Mouse (Mus musculus) heart, embryonic 11.5 days (tissue): Measurements from ENCODE around the gene Dock11. TPM values are rescaled to one million over a fixed set of nuclear protein-coding genes. Genes with fewer than 3 reads are reported as not detected.
A peak's percentile ranks its signal among the peaks of the same experiment; 100 is the strongest.

Experiments
- ATAC-seq: fragments of 200-750 bp; cut with Nextera tagmentation; replicated peaks from 2 replicates; pipeline ENCODE4 v1.8.0; 2017; ENCODE audit warnings: moderate library complexity; ENCODE audit not compliant: insufficient number of reproducible peaks, low FRiP score, low TSS enrichment
- H3K27ac ChIP-seq: fragments of 300-500 bp; sonication (generic); 2 replicates; pipeline ENCODE4 v1.5.1; 2014; ENCODE audit warnings: mild to moderate bottlenecking, low read depth, low read length
- H3K27me3 ChIP-seq: fragments of 300-500 bp; sonication (generic); 2 replicates; pipeline ENCODE4 v1.6.1; 2014; ENCODE audit warnings: mild to moderate bottlenecking, low read length, mixed read lengths; ENCODE audit not compliant: control insufficient read depth, insufficient read depth
- H3K36me3 ChIP-seq: fragments of 300-500 bp; sonication (generic); 2 replicates; pipeline ENCODE4 v1.6.1; 2014; ENCODE audit warnings: mild to moderate bottlenecking, low read length, moderate library complexity, mixed read lengths; ENCODE audit not compliant: control insufficient read depth, insufficient read depth
- H3K4me1 ChIP-seq: fragments of 300-500 bp; sonication (generic); 2 replicates; pipeline ENCODE4 v1.6.1; 2014; ENCODE audit warnings: low read length; ENCODE audit not compliant: control insufficient read depth, insufficient read depth
- H3K4me2 ChIP-seq: fragments of 300-500 bp; sonication (generic); 2 replicates; pipeline ENCODE4 v1.6.1; 2014; ENCODE audit warnings: mild to moderate bottlenecking, moderate library complexity
- H3K4me3 ChIP-seq: fragments of 300-500 bp; sonication (generic); 2 replicates; pipeline ENCODE4 v1.5.1; 2014; ENCODE audit warnings: low read depth, low read length
- H3K9ac ChIP-seq: fragments of 300-500 bp; sonication (generic); 2 replicates; pipeline ENCODE4 v1.6.1; 2014; ENCODE audit warnings: mild to moderate bottlenecking, low read depth, low read length, moderate library complexity
- H3K9me3 ChIP-seq: fragments of 300-500 bp; sonication (generic); replicated peaks from 2 replicates; pipeline ENCODE4 v1.6.1; 2016; ENCODE audit warnings: low read length; ENCODE audit not compliant: control insufficient read depth
- WGBS: fragments of 180-500 bp; shearing (Covaris S2); extraction: QIAGEN DNeasy Blood & Tissue Kit; methylation state at CpG from one replicate; pipeline ENCODE4 v1.1.7; 2014; ENCODE audit not compliant: insufficient replicate concordance; 5-methylcytosine and 5-hydroxymethylcytosine counted together
- polyA plus RNA-seq: library from polyadenylated mRNA; unstranded; fragments of >200 nt; fragmentation: Nextera tagmentation; extraction: Ambion mirVana; gene quantifications from 2 replicates; pipeline ENCODE4 v1.2.1, GENCODE M21; 2014

Dock11 gene
- polyA plus RNA-seq, 1 experiment from 2014 or later: 11.9 TPM

- Histone ChIP-seq H3K9me3 (no peaks in the 10 kb centered on the region), H3K4me1 (no peaks in the 10 kb centered on the region), H3K4me3 (no peak overlapping the region), H3K9ac (no peak overlapping the region), H3K36me3 (no peaks in the 10 kb centered on the region), H3K27ac (no peak overlapping the region), H3K4me2 (no peak overlapping the region), H3K27me3 (no peaks in the 10 kb centered on the region)
- ATAC-seq: no peak
- 63% methylated on average over 7 of the region's 7 CpGs for WGBS
These were observed 15.7 kb downstream of the Dock11 start for GRCm38 (mm10) chrX:35904352-35904751.

- ATAC-seq: no peak
- Histone ChIP-seq H3K9ac (no peak overlapping the region), H3K27ac (no peak overlapping the region), H3K4me3 (no peak overlapping the region), H3K27me3 (no peaks in the 10 kb centered on the region), H3K9me3 (no peaks in the 10 kb centered on the region), H3K4me2 (no peak overlapping the region), H3K36me3 (no peaks in the 10 kb centered on the region), H3K4me1 (no peaks in the 10 kb centered on the region)
- 66% methylated on average over 4 of the region's 4 CpGs for WGBS
These were observed 18.2 kb downstream of the Dock11 start for GRCm38 (mm10) chrX:35906696-35907330.

GRCm38 (mm10) chrX:35919558-35919957 lies 30.9 kb downstream of the Dock11 start:
- no peak for ATAC-seq
- Histone ChIP-seq H3K36me3 (no peaks in the 10 kb centered on the region), H3K9ac (no peak overlapping the region), H3K4me2 (no peak overlapping the region), H3K27ac (no peak overlapping the region), H3K4me1 (no peaks in the 10 kb centered on the region), H3K9me3 (no peaks in the 10 kb centered on the region), H3K4me3 (no peak overlapping the region), H3K27me3 (no peaks in the 10 kb centered on the region)
- 70% methylated on average over 2 of the region's 2 CpGs for WGBS

- no peaks in the 10 kb centered on the region for H3K4me1 ChIP-seq
- no peak overlapping the region for H3K4me3 ChIP-seq
- 76% methylated on average over 3 of the region's 3 CpGs for WGBS
- no peak overlapping the region for H3K9ac ChIP-seq
- no peak for ATAC-seq
- no peaks in the 10 kb centered on the region for H3K9me3 ChIP-seq
- H3K36me3 ChIP-seq: no peaks in the 10 kb centered on the region
- H3K4me2 ChIP-seq: no peak overlapping the region
- H3K27me3 ChIP-seq: no peaks in the 10 kb centered on the region
- H3K27ac ChIP-seq: no peak overlapping the region
These were observed 31.5 kb downstream of the Dock11 start for GRCm38 (mm10) chrX:35920096-35920607.

GRCm38 (mm10) chrX:35921922-35922321 lies 33.3 kb downstream of the Dock11 start:
- Histone ChIP-seq H3K36me3 (no peaks in the 10 kb centered on the region), H3K9me3 (no peaks in the 10 kb centered on the region), H3K9ac (no peak overlapping the region), H3K27ac (no peak overlapping the region), H3K4me2 (no peak overlapping the region), H3K4me1 (no peaks in the 10 kb centered on the region), H3K4me3 (no peak overlapping the region), H3K27me3 (no peaks in the 10 kb centered on the region)
- ATAC-seq: no peak
- WGBS: 76% methylated on average over 3 of the region's 3 CpGs

GRCm38 (mm10) chrX:35924705-35925264 lies 36.2 kb downstream of the Dock11 start:
- no peak for ATAC-seq
- H3K9me3 ChIP-seq: no peaks in the 10 kb centered on the region
- 56% methylated on average over 1 of the region's 1 CpGs for WGBS
- 0 out of 2 replicates have a peak, but pooled peaks cover under 1% of the 10 kb centered on the region for H3K4me1 ChIP-seq
- H3K9ac ChIP-seq: no peak overlapping the region
- no peaks in the 10 kb centered on the region for H3K27me3 ChIP-seq
- H3K4me2 ChIP-seq: no peak overlapping the region
- no peaks in the 10 kb centered on the region for H3K36me3 ChIP-seq
- H3K4me3 ChIP-seq: no peak overlapping the region
- no peak overlapping the region for H3K27ac ChIP-seq

GRCm38 (mm10) chrX:35930094-35930933 lies 41.7 kb downstream of the Dock11 start:
- H3K27ac ChIP-seq: peak overlapping the region; percentile 57; the same call in 1 of the 2 replicates
- 45% methylated on average over 9 of the region's 9 CpGs for WGBS

GRCm38 (mm10) chrX:35930934-35931406 lies 42.3 kb downstream of the Dock11 start:
- no peaks in the 10 kb centered on the region for H3K36me3 ChIP-seq
- WGBS: 57% methylated on average over 3 of the region's 3 CpGs
- ATAC-seq: no peak
- H3K4me3 ChIP-seq: no peak overlapping the region
- no peaks in the 10 kb centered on the region for H3K9me3 ChIP-seq
- no peak overlapping the region for H3K4me2 ChIP-seq
- H3K4me1 ChIP-seq: peaks cover 2% of the 10 kb centered on the region; the same call in 1 of the 2 replicates
- H3K9ac ChIP-seq: no peak overlapping the region
- no peaks in the 10 kb centered on the region for H3K27me3 ChIP-seq
- H3K27ac ChIP-seq: no peak overlapping the region

More at GRCm38 (mm10) chrX:35930094-35930933, 41.7 kb downstream of the Dock11 start:
- Histone ChIP-seq H3K9ac (no peak overlapping the region), H3K27me3 (no peaks in the 10 kb centered on the region), H3K4me3 (no peak overlapping the region), H3K4me2 (no peak overlapping the region), H3K36me3 (no peaks in the 10 kb centered on the region), H3K9me3 (no peaks in the 10 kb centered on the region), H3K4me1 (peaks cover 2% of the 10 kb centered on the region; the same call in 1 of the 2 replicates)
- no peak for ATAC-seq
